Mouse (Mus musculus): ENCODE results near the gene Zfp341. TPM values are rescaled to one million over a fixed set of nuclear protein-coding genes. Genes with fewer than 3 reads are reported as not detected.

The Zfp341 gene
- total and polyA plus RNA-seq, 3 experiments: 2.0 to 6.3 TPM; not detected in 1

DNA sequence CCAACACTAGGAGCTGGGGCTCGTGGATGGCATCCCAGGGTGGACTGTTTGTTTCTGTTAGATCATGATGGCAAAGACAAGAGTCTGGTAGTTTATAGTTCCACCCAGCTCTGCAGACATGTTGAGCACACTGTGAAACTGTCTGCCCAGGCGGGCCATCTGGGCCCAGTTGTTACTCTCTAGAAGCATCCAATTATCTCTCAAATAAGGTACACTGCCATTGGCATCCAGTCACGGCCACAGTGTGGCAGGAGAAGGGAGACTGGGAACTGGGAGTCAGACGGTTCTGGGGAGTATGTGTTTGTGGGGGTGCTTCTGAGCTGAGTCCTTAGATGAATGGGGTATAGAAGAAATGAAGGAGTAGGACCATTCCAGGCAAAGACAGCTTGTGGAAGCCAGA, 57.0 kb downstream of the Zfp341 start:
- TF ChIP-seq MEF2A (IDR thresholded peaks at IDR 0.05; ENCODE audit: extremely low read depth, insufficient replicate concordance, low read depth, low read length, poor library complexity, severe bottlenecking): no peak
- no peak for TF ChIP-seq MAZ (IDR thresholded peaks at IDR 0.05; ENCODE audit: low read depth, low read length)
- no peak for TF ChIP-seq CHD1 (IDR thresholded peaks at IDR 0.05; ENCODE audit: low read depth, low read length)
- TF ChIP-seq TCF12 (IDR thresholded peaks at IDR 0.05; ENCODE audit: low read depth, low read length): no peak
- TF ChIP-seq POLR2A (IDR thresholded peaks at IDR 0.05; ENCODE audit: control insufficient read depth in 1 of 2, insufficient read depth in 1 of 2, low read depth in 1 of 2, low read length in 2 of 2, poor library complexity in 1 of 2): no peak
- no peak for TF ChIP-seq E2F4 (IDR thresholded peaks at IDR 0.05; ENCODE audit: borderline replicate concordance, low read depth, low read length)
- TF ChIP-seq SMC3 (IDR thresholded peaks at IDR 0.05; ENCODE audit: low read depth, low read length): no peak
- no peak for TF ChIP-seq JUND (IDR thresholded peaks at IDR 0.05; ENCODE audit: low read depth, low read length)
- no peak for TF ChIP-seq RCOR1 (IDR thresholded peaks at IDR 0.05; ENCODE audit: low read depth, low read length)
- no peak for TF ChIP-seq EP300 (IDR thresholded peaks at IDR 0.05; ENCODE audit: low read depth in 1 of 2, low read length in 2 of 2)
- TF ChIP-seq POLR2AphosphoS2 (IDR thresholded peaks at IDR 0.05; ENCODE audit: low read length): no peak
- TF ChIP-seq ZMIZ1 (IDR thresholded peaks at IDR 0.05; ENCODE audit: low read depth, low read length): no peak
- no peak for TF ChIP-seq ZNF384 (IDR thresholded peaks at IDR 0.05; ENCODE audit: low read depth, low read length)
- no peak for TF ChIP-seq ZC3H11A (IDR thresholded peaks at IDR 0.05; ENCODE audit: low read depth, low read length)
- TF ChIP-seq MAFK (IDR thresholded peaks at IDR 0.05; ENCODE audit: borderline replicate concordance, low read depth, low read length): no peak
- TF ChIP-seq KAT2A (conservative IDR thresholded peaks at IDR 0.05; ENCODE audit: low read depth, low read length): no peak
- TF ChIP-seq MYB (IDR thresholded peaks at IDR 0.05; ENCODE audit: low read depth, low read length): no peak
- TF ChIP-seq CTCF (IDR thresholded peaks at IDR 0.05 in 2 of 3, conservative IDR thresholded peaks at IDR 0.05 in 1 of 3; ENCODE audit: control insufficient read depth in 1 of 3, insufficient read depth in 1 of 3, low read depth in 2 of 3, low read length in 3 of 3, poor library complexity in 1 of 3, severe bottlenecking in 1 of 3): no peak
- TF ChIP-seq CHD2 (IDR thresholded peaks at IDR 0.05; ENCODE audit: low read length): no peak
- no peak for TF ChIP-seq UBTF (IDR thresholded peaks at IDR 0.05; ENCODE audit: borderline replicate concordance, insufficient read depth, low read depth, low read length)
- Histone ChIP-seq H3K9ac (ENCODE audit: control insufficient read depth, low read depth, low read length, poor library complexity, severe bottlenecking) (no peak overlapping the region), H3K4me1 (ENCODE audit: control insufficient read depth in 1 of 2, insufficient read depth in 2 of 2, low read length in 2 of 2) (no peaks in the 10 kb centered on the region), H3K27ac (ENCODE audit: control insufficient read depth, low read depth, low read length) (no peak overlapping the region), H3K4me3 (ENCODE audit: control insufficient read depth in 1 of 2, insufficient read depth in 1 of 2, low read depth in 2 of 2, low read length in 2 of 2) (no peak overlapping the region), H3K36me3 (ENCODE audit: control insufficient read depth in 1 of 2, insufficient read depth in 2 of 2, low read length in 2 of 2) (no peaks in the 10 kb centered on the region; a peak in 2 of 4 replicates), H3K27me3 (ENCODE audit: control insufficient read depth in 1 of 2, insufficient read depth in 2 of 2, low read length in 2 of 2) (no peaks in the 10 kb centered on the region), H3K9me3 (replicated peaks; ENCODE audit: insufficient read depth, low read length) (no peaks in the 10 kb centered on the region), H3K79me2 (ENCODE audit: control insufficient read depth, insufficient read depth, low read length, poor library complexity) (peaks cover 13% of the 10 kb centered on the region; the same call in 1 of the 2 replicates)
- DNase-seq (ENCODE audit: low read depth, low spot score): no peak

DNA sequence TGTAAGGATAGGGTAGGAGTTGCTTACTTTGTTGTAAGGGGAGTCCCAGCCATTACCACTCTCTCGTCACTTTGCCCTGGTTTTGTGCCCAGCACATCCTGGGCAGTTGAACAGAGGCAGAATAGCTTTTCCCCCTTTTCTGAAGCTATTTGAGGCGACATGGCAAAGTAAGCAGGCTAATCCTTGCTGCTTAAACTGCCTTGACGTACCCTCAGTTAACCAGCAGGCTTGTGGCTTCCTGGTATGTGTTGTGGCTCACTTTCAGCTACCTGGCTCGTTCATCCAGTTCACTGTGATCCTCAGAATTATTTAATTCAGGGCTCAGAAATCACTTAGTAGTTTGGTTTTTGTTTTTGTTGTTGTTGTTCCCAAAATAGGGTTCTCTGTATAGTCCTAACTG, 57.6 kb downstream of the Zfp341 start:
- Histone ChIP-seq H3K79me2 (ENCODE audit: control insufficient read depth, insufficient read depth, low read length, poor library complexity) (peaks cover 13% of the 10 kb centered on the region; the same call in 1 of the 2 replicates), H3K9me3 (replicated peaks; ENCODE audit: insufficient read depth, low read length) (no peaks in the 10 kb centered on the region), H3K4me3 (ENCODE audit: control insufficient read depth in 1 of 2, insufficient read depth in 1 of 2, low read depth in 2 of 2, low read length in 2 of 2) (no peak overlapping the region), H3K4me1 (ENCODE audit: control insufficient read depth in 1 of 2, insufficient read depth in 2 of 2, low read length in 2 of 2) (peaks cover 0 to 4% of the 10 kb centered on the region in 2 experiments; a peak in 1 of 4 replicates), H3K9ac (ENCODE audit: control insufficient read depth, low read depth, low read length, poor library complexity, severe bottlenecking) (no peak overlapping the region), H3K27me3 (ENCODE audit: control insufficient read depth in 1 of 2, insufficient read depth in 2 of 2, low read length in 2 of 2) (no peaks in the 10 kb centered on the region), H3K27ac (ENCODE audit: control insufficient read depth, low read depth, low read length) (no peak overlapping the region), H3K36me3 (ENCODE audit: control insufficient read depth in 1 of 2, insufficient read depth in 2 of 2, low read length in 2 of 2) (peaks cover 0 to 4% of the 10 kb centered on the region in 2 experiments)
- no peak for DNase-seq (ENCODE audit: low read depth, low spot score)
- no peak for TF ChIP-seq ZNF384 (IDR thresholded peaks at IDR 0.05; ENCODE audit: low read depth, low read length)
- no peak for TF ChIP-seq POLR2AphosphoS5 (IDR thresholded peaks at IDR 0.05; ENCODE audit: borderline replicate concordance, low read depth, low read length)
- TF ChIP-seq SIN3A (IDR thresholded peaks at IDR 0.05; ENCODE audit: low read length): no peak
